Mouse (Mus musculus) limb, embryonic 12.5 days (tissue): ENCODE measurements around the gene Gcsam. TPM values are rescaled to one million over a fixed set of nuclear protein-coding genes. Genes with fewer than 3 reads are reported as not detected.

Experiments
- ATAC-seq: fragments of 200-750 bp; cut with Nextera tagmentation; 2 replicates; pipeline ENCODE4 v1.8.0; 2017; ENCODE audit warnings: low read depth, moderate TSS enrichment; ENCODE audit not compliant: insufficient number of reproducible peaks, insufficient read depth, low FRiP score, low TSS enrichment
- H3K27ac ChIP-seq: fragments of 300-500 bp; sonication (generic); 2 replicates; pipeline ENCODE4 v1.5.1; 2016; ENCODE audit warnings: mild to moderate bottlenecking, moderate library complexity
- H3K27me3 ChIP-seq: fragments of 300-500 bp; sonication (generic); 2 replicates; pipeline ENCODE4 v1.6.1; 2016; ENCODE audit warnings: mild to moderate bottlenecking, moderate library complexity
- H3K36me3 ChIP-seq: fragments of 300-500 bp; sonication (generic); 2 replicates; pipeline ENCODE4 v1.6.1; 2016; ENCODE audit warnings: mild to moderate bottlenecking, moderate library complexity
- H3K4me1 ChIP-seq: fragments of 300-500 bp; sonication (generic); replicated peaks from 2 replicates; pipeline ENCODE4 v1.6.1; 2016
- H3K4me2 ChIP-seq: fragments of 300-500 bp; sonication (generic); 2 replicates; pipeline ENCODE4 v1.6.1; 2016; ENCODE audit warnings: mild to moderate bottlenecking, moderate library complexity
- H3K4me3 ChIP-seq: fragments of 300-500 bp; sonication (generic); replicated peaks from 2 replicates; pipeline ENCODE4 v1.5.1; 2016; ENCODE audit warnings: mild to moderate bottlenecking
- H3K9ac ChIP-seq: fragments of 300-500 bp; sonication (generic); replicated peaks from 2 replicates; pipeline ENCODE4 v1.6.1; 2016; ENCODE audit warnings: mild to moderate bottlenecking, moderate library complexity
- H3K9me3 ChIP-seq: fragments of 300-500 bp; sonication (generic); 2 replicates; pipeline ENCODE4 v1.6.1; 2016; ENCODE audit warnings: mild to moderate bottlenecking, moderate library complexity
- WGBS: fragments of 180-500 bp; shearing (Covaris S2); methylation state at CpG from one replicate; pipeline ENCODE4 v1.1.7; 2016; 5-methylcytosine and 5-hydroxymethylcytosine counted together
- polyA plus RNA-seq: library from polyadenylated mRNA; unstranded; fragments of >200 nt; fragmentation: Nextera tagmentation; extraction: Ambion mirVana; gene quantifications from 2 replicates; pipeline ENCODE4 v1.2.1, GENCODE M21; 2016

Gcsam gene
- 0.15 TPM in 1 of 2 replicates, not detected in the other for polyA plus RNA-seq

DNA sequence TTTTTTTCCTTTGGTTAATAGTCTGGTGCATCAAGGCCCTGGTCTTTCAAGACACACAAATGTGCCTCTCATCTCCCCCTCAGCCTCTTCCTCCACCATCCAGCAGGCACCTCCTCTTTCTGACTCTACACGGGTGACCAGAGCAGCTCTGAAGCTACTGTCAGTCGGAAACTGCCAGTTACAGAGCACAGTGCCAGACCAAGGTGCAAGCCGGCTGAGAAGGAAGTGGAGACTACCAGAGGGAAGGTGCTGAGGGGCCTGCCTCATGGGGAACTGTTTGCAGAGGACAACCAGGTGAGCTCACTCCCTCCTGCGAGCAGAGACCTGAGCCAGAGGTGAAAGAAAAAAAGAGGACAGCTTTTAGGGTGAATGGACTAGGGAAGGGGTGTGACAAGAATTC, at the start of gene Gcsam:
Gcsam (plus strand) TSS at position 114 of the 400 bp plus-strand sequence.
- no peak within 1 kb of the TSS for H3K4me3 ChIP-seq
- no peak within 1 kb of the TSS for H3K4me2 ChIP-seq
- H3K9me3 ChIP-seq, result no peaks in the 10 kb centered on the region
- no peak for ATAC-seq
- no peak within 1 kb of the TSS for H3K27ac ChIP-seq
- H3K4me1 ChIP-seq, result 0 out of 2 replicates have a peak, but pooled peaks cover 4% of the 10 kb centered on the region
- H3K36me3 ChIP-seq, result no peaks in the 10 kb centered on the region
- WGBS, result 79% methylated on average over 4 of the region's 4 CpGs
- H3K27me3 ChIP-seq, result no peaks in the 10 kb centered on the region
- H3K9ac ChIP-seq, result no peak within 1 kb of the TSS

DNA sequence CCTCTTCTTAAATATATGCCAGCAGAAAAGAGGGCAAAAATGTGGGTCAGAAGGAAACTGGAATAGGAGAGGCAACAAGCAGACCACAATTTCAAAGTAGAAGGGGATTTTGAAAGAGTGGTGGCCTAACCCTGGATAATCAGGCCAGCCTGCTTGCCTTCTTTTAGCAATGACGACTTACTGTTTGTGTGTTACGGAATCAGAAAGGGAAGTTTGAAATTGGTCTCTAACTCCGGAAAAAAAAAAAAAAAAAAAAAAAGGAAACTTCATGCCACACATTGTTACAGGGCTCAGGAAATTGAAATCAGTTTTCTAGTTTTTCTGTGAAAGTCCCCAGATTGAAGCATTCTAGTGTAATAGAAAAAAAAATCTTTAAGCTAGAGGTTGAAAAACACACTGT, 48.4 kb upstream of the Gcsam start:
- H3K9ac ChIP-seq, result no peak overlapping the region
- no peaks in the 10 kb centered on the region for H3K4me1 ChIP-seq
- H3K36me3 ChIP-seq, result no peaks in the 10 kb centered on the region
- ATAC-seq, result no peak
- H3K4me3 ChIP-seq, result no peak overlapping the region
- H3K27me3 ChIP-seq, result no peaks in the 10 kb centered on the region
- H3K4me2 ChIP-seq, result no peak overlapping the region
- H3K27ac ChIP-seq, result no peak overlapping the region
- 69% methylated on average over 3 of the region's 3 CpGs for WGBS
- no peaks in the 10 kb centered on the region for H3K9me3 ChIP-seq

DNA sequence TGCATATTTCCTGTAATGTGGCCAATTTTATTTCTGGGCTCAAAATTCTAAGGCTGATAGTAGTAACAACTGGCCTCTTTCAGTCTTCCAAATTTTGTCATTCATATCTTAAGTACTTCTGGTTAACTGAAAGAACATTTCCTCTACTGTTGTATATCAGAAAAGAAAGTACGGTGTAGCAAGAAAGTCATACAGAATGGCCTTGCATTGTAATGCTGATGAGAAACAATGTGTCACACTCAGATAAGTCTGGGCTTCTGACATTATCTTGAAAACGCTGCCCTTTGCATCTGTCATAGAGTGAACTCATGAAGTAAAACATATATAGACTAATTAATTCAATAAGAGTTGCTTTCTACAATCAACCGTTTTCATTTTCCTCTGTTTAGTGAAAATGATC, 37.9 kb upstream of the Gcsam start:
- WGBS, result 86% methylated on average over 3 of the region's 3 CpGs
- H3K27me3 ChIP-seq, result no peaks in the 10 kb centered on the region

DNA sequence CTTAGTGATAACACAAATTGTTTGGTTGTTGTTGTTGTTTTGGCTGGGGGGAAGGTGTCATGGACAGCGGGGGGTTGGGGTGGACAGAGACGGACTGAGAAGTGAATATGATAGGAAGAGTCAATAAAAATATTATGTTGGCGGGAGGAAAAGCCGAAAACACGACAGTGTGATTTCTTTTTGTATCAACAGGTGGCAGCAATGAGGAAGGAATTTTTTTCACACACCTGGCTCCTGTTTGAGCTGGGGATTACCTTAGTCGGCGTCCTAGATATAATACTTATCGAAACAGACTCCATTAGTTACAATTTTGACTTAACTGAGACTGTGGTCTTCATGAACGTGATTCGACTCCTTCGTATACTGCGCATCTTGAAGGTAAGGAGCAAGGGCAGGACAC, 30.3 kb upstream of the Gcsam start:
- H3K4me1 ChIP-seq, result no peaks in the 10 kb centered on the region
- ATAC-seq, result no peak
- no peak overlapping the region for H3K27ac ChIP-seq
- H3K4me2 ChIP-seq, result no peak overlapping the region
- no peaks in the 10 kb centered on the region for H3K9me3 ChIP-seq
- WGBS, result 58% methylated on average over 12 of the region's 12 CpGs
- no peak overlapping the region for H3K9ac ChIP-seq
- H3K27me3 ChIP-seq, result no peaks in the 10 kb centered on the region
- no peak overlapping the region for H3K4me3 ChIP-seq
- H3K36me3 ChIP-seq, result no peaks in the 10 kb centered on the region

More for the DNA sequence above, 37.9 kb upstream of the Gcsam start:
- Histone ChIP-seq H3K9me3 (no peaks in the 10 kb centered on the region), H3K36me3 (no peaks in the 10 kb centered on the region), H3K4me1 (no peaks in the 10 kb centered on the region), H3K4me3 (no peak overlapping the region), H3K4me2 (no peak overlapping the region), H3K9ac (no peak overlapping the region), H3K27ac (no peak overlapping the region)
- no peak for ATAC-seq

DNA sequence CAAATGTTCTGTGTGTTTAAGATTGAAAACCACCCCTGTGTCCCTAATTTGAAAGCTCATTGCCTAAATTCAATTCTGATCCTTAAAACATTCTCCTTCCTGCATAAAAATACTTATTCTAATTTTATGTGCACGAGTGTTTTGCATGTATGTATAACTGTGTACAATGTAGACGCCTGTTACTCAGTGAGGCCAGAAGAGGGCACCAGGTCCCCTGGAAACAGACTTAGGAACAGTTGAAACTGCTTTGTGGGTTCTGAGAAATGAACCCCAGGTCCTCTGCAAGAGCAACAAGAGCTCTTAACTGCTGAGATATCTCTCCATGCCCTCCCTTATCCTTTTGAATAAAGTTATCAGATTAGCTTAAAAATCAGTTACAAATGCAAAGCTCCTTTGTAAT, 27.7 kb upstream of the Gcsam start:
- WGBS, result 20% methylated on average over 2 of the region's 2 CpGs
- no peaks in the 10 kb centered on the region for H3K27me3 ChIP-seq
- ATAC-seq, result no peak
- no peak overlapping the region for H3K9ac ChIP-seq
- H3K4me2 ChIP-seq, result no peak overlapping the region
- H3K4me3 ChIP-seq, result no peak overlapping the region
- no peak overlapping the region for H3K27ac ChIP-seq
- H3K36me3 ChIP-seq, result no peaks in the 10 kb centered on the region
- no peaks in the 10 kb centered on the region for H3K4me1 ChIP-seq
- no peaks in the 10 kb centered on the region for H3K9me3 ChIP-seq

DNA sequence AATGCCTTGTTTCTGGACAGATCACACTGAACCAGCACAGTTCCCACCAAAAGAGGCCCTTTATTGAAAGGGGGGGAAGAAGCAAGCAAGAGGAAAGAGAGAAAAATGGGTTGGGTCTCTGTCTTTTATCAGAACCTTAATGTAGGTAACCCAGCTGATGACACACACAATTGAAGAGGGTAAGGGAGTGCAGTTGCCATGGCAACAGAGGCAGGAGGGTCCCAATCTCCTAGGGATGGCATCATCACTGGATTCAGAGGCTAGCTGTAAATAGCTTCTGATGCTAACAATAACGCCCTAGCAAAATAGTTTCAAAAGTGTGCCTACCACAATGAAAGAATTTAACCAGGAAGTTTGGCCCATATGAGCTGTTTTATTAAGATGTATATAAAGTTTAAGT, 16.5 kb upstream of the Gcsam start:
- Histone ChIP-seq H3K36me3 (no peaks in the 10 kb centered on the region), H3K9me3 (no peaks in the 10 kb centered on the region), H3K27me3 (no peaks in the 10 kb centered on the region), H3K4me1 (no peaks in the 10 kb centered on the region), H3K9ac (no peak overlapping the region), H3K27ac (no peak overlapping the region), H3K4me3 (no peak overlapping the region), H3K4me2 (no peak overlapping the region)
- WGBS, result 76% methylated on average over 1 of the region's 1 CpGs
- ATAC-seq, result no peak

DNA sequence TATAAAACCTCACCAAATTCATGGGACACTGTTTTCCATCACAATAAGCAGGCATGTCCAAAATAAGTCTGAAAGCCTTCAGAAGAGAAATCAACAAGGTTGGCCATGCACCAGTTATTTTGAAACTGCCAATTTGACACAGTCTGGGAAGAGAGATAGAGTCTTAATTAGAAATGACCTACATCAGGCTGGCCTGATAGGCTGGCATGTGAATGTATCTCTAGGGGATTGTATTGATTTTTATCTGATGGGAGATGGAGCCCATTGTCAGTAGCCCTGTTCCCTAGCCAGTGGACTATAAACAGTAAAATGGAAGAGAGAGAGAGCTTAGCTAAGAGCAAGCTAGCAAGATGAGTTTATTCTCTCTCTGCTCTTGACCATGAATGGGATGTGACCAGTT, 14.7 kb upstream of the Gcsam start:
- Histone ChIP-seq H3K27me3 (no peaks in the 10 kb centered on the region), H3K27ac (no peak overlapping the region), H3K4me1 (no peaks in the 10 kb centered on the region; the same call in 1 of the 2 replicates), H3K4me3 (no peak overlapping the region), H3K9ac (no peak overlapping the region), H3K36me3 (no peaks in the 10 kb centered on the region), H3K9me3 (no peaks in the 10 kb centered on the region), H3K4me2 (no peak overlapping the region)
- no peak for ATAC-seq

DNA sequence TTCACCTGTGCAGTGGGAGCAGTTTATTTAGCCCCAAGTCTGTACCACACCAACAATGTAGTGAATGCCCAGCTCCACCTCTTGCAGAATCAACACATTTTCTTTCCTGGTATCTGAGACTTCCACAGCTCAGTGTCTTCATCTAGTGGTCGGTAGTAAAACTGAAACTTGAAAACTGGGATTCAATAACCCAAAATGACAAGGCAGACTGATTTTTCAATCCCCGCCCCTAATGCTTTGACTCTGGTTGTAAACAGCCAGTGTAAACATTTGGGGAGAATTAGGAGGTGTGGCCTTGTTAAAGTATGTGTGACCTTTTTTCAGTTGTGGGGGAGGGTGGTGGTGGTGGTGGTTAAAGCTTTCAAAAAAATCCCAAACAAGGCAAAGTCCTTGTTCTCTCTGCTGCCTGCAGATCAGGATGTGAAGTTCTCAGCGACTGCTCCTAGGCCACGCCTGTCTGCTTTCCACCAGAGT, 1.7 kb upstream of the Gcsam start:
- Histone ChIP-seq H3K4me1 (0 out of 2 replicates have a peak, but pooled peaks cover 4% of the 10 kb centered on the region), H3K4me3 (no peak overlapping the region), H3K27me3 (no peaks in the 10 kb centered on the region), H3K4me2 (no peak overlapping the region), H3K36me3 (no peaks in the 10 kb centered on the region), H3K27ac (no peak overlapping the region), H3K9me3 (no peaks in the 10 kb centered on the region), H3K9ac (no peak overlapping the region)
- 23% methylated on average over 4 of the region's 4 CpGs for WGBS
- 0 out of 2 replicates have a peak, but pooled peaks have one; percentile 63 for ATAC-seq

DNA sequence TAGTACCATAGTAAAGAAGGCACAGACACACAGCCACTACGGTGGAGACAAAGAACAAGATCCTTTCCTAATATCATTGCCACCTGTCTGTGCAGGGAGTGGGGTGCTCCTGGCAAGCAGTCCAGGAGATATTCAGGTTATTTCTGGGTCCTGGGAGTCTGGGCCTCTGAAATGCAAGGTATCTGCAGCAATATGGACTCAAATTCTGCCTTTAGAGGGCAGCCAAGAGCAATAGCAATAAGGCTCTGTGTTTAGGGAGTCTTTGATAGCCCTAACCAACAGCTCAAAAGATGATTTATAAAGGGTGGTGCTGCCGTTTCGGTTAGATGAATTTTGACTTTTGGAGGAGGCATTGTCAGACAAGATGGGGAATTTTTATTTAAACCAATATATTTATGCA, 880 bp upstream of the Gcsam start:
- 70% methylated on average over 3 of the region's 3 CpGs for WGBS
- Histone ChIP-seq H3K27ac (no peak overlapping the region), H3K36me3 (no peaks in the 10 kb centered on the region), H3K9me3 (no peaks in the 10 kb centered on the region), H3K27me3 (no peaks in the 10 kb centered on the region), H3K4me2 (no peak overlapping the region), H3K4me1 (0 out of 2 replicates have a peak, but pooled peaks cover 4% of the 10 kb centered on the region), H3K9ac (no peak overlapping the region), H3K4me3 (no peak overlapping the region)
- no peak for ATAC-seq

DNA sequence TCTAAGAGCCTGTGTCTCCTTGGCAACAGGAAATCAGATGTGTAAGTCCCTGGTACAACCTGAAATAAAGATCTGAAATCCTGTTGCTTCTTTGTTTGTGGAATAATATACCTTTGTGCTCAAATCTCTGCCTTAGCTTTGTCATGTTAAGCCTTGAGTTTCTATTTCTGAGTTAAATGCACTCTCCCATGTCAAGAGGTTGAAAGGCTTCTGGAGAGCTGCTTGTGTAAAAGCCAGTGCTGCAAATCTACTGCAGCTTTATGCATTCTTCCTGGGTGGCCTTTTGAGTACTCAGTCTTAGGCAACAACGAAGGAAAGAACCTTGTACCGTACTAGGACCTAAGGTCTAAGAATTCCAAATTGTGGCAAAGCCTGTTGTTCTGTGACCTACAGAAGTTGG, 3.1 kb downstream of the Gcsam start:
- no peak for ATAC-seq
- Histone ChIP-seq H3K27ac (no peak overlapping the region), H3K27me3 (no peaks in the 10 kb centered on the region), H3K4me1 (0 out of 2 replicates have a peak, but pooled peaks cover 4% of the 10 kb centered on the region), H3K4me2 (no peak overlapping the region), H3K4me3 (no peak overlapping the region), H3K9ac (no peak overlapping the region), H3K9me3 (no peaks in the 10 kb centered on the region), H3K36me3 (no peaks in the 10 kb centered on the region)
- WGBS, result 78% methylated on average over 2 of the region's 2 CpGs

DNA sequence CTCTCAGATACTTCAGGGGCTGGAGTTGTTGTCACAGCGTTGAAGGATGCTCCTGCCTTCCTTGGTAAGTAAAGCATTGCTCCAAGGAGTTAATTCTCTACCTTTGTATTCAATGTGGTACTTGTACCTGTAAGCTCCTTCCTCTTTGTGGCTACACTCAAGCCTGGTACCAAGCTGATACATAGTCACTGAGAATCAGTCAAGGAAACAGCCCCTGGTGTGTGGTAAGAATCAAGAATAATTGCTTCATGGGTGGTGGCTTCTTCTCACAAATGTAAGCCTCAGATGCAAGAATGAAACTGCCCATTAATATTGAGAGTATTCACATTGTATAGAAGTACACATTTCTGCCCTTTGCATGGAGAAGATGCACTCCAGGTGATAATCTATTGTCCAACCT, 5.8 kb downstream of the Gcsam start:
- H3K4me2 ChIP-seq, result no peak overlapping the region
- no peak for ATAC-seq
- H3K4me1 ChIP-seq, result no peaks in the 10 kb centered on the region
- 83% methylated on average over 1 of the region's 1 CpGs for WGBS
- no peaks in the 10 kb centered on the region for H3K9me3 ChIP-seq
- H3K27me3 ChIP-seq, result no peaks in the 10 kb centered on the region
- H3K9ac ChIP-seq, result no peak overlapping the region
- no peaks in the 10 kb centered on the region for H3K36me3 ChIP-seq
- no peak overlapping the region for H3K27ac ChIP-seq
- no peak overlapping the region for H3K4me3 ChIP-seq

DNA sequence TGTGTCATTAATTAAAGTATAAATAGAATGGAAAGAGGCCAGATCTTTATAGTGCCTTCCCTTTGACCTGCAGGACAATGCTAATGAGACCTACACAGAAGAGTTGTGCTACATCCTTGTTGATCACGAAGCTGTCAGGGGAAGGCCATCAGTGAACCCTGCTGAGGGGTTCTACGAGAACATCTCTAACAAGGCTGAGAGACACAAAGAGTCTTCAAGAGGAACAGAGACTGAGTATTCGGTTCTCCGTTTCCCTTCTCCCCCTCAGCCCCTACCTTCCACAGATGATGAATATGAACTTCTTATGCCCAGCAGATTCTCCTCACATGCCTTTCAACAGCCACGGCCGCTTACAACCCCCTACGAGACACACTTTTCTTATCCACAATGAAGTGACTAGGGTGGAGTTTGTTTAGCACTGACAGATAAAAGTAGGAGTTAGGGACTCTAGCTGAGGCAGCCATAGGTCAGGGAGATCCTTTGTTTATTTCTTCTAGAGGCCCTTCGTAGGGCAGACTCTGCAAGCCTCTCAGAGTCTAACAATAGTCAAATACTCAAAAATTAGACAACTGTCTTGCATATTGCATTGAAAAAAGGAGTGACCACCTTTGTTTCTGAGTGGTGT, 9.7 kb downstream of the Gcsam start:
- no peak overlapping the region for H3K27ac ChIP-seq
- no peaks in the 10 kb centered on the region for H3K4me1 ChIP-seq
- no peaks in the 10 kb centered on the region for H3K9me3 ChIP-seq
- WGBS, result 80% methylated on average over 8 of the region's 8 CpGs
- H3K27me3 ChIP-seq, result no peaks in the 10 kb centered on the region
- no peak overlapping the region for H3K4me2 ChIP-seq
- no peak overlapping the region for H3K9ac ChIP-seq
- ATAC-seq, result no peak
- no peak overlapping the region for H3K4me3 ChIP-seq
- no peaks in the 10 kb centered on the region for H3K36me3 ChIP-seq
